Mouse (Mus musculus): ENCODE data around the gene Nrip1.

The Nrip1 gene

GRCm38 (mm10) chr16:76283796-76284195 is 89.8 kb downstream of the Nrip1 start:
- DNase-seq (ENCODE audit: low read depth, low spot score): no peak

GRCm38 (mm10) chr16:76281850-76282249 is 91.8 kb downstream of the Nrip1 start:
- no peak for DNase-seq (ENCODE audit: low read depth, low spot score)

- DNase-seq (ENCODE audit: low read depth, low spot score): no peak
Measured at GRCm38 (mm10) chr16:76280365-76280764, 93.3 kb downstream of the Nrip1 start.

GRCm38 (mm10) chr16:76276271-76276670 is 97.4 kb downstream of the Nrip1 start:
- no peak for DNase-seq (ENCODE audit: low read depth, low spot score)

GRCm38 (mm10) chr16:76275584-76275983 is 98.0 kb downstream of the Nrip1 start:
- DNase-seq (ENCODE audit: low read depth, low spot score): no peak

GRCm38 (mm10) chr16:76275166-76275565 is 98.5 kb downstream of the Nrip1 start:
- DNase-seq (ENCODE audit: low read depth, low spot score): no peak

- DNase-seq (ENCODE audit: low read depth, low spot score): no peak
Measured at GRCm38 (mm10) chr16:76266635-76267268, 106.9 kb downstream of the Nrip1 start.

- no peak for DNase-seq (ENCODE audit: low read depth, low spot score)
Measured at GRCm38 (mm10) chr16:76265874-76266273, 107.8 kb downstream of the Nrip1 start.

- DNase-seq (ENCODE audit: low read depth, low spot score): no peak
Measured at GRCm38 (mm10) chr16:76265301-76265700, 108.3 kb downstream of the Nrip1 start.

GRCm38 (mm10) chr16:76263393-76263792 is 110.2 kb downstream of the Nrip1 start:
- no peak for DNase-seq (ENCODE audit: low read depth, low spot score)

- no peak for DNase-seq (ENCODE audit: low read depth, low spot score)
Measured at GRCm38 (mm10) chr16:76260296-76260695, 113.3 kb downstream of the Nrip1 start.

GRCm38 (mm10) chr16:76251826-76252225 is 121.8 kb downstream of the Nrip1 start:
- DNase-seq (ENCODE audit: low read depth, low spot score): no peak

GRCm38 (mm10) chr16:76249345-76250091 is 124.1 kb downstream of the Nrip1 start:
- no peak for DNase-seq (ENCODE audit: low read depth, low spot score)

GRCm38 (mm10) chr16:76242850-76243249 is 130.8 kb downstream of the Nrip1 start:
- DNase-seq (ENCODE audit: low read depth, low spot score): no peak

- DNase-seq (ENCODE audit: low read depth, low spot score): no peak
Measured at GRCm38 (mm10) chr16:76241266-76241665, 132.4 kb downstream of the Nrip1 start.

- no peak for DNase-seq (ENCODE audit: low read depth, low spot score)
Measured at GRCm38 (mm10) chr16:76239353-76239752, 134.3 kb downstream of the Nrip1 start.

GRCm38 (mm10) chr16:76238784-76239183 is 134.8 kb downstream of the Nrip1 start:
- no peak for DNase-seq (ENCODE audit: low read depth, low spot score)

Data from ES-CJ7 (cell line).